8 mouse cellular contexts compared by ENCODE assay signal in the genomic region with DNA sequence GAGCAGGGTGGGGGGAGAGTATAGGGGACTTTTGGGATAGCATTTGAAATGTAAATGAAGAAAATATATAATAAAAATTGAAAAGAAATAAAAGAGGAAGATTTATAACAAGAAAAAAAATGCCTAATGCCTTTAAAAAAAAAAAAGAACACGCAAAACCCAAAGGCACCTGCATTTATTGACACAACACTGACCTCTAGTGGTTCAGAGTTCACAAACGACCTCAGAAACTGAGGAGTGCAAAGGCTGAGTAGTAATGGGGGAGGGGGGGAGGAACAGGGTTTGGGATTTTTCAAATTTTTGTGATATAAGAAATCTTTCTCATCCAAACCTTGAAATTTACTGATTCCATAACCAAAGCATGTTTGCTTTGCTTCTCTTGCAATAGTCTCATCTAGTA.
DNase-seq lines count a peak whose midpoint lies in the region; ATAC-seq and TF ChIP-seq lines count a peak whose summit lies in the region.

No protein-coding gene starts in this region.

- no peaks in the 10 kb centered on the region for H3K9me3 ChIP-seq in liver, embryonic 11.5 days (ENCODE audit: control insufficient read depth, low read length)
- H3K9me3 ChIP-seq in forebrain, embryonic 11.5 days (ENCODE audit: control insufficient read depth, low read length) = no peaks in the 10 kb centered on the region

- no peaks in the 10 kb centered on the region for H3K36me3 ChIP-seq in liver, adult 2 months (ENCODE audit: control insufficient read depth, insufficient read depth, low read length)
- H3K36me3 ChIP-seq in liver, embryonic 11.5 days (ENCODE audit: control insufficient read depth, insufficient read depth, low read length) = no peaks in the 10 kb centered on the region
- H3K36me3 ChIP-seq in forebrain, embryonic 11.5 days (ENCODE audit: control insufficient read depth, insufficient read depth, low read length) = no peaks in the 10 kb centered on the region

- TF ChIP-seq POLR2A in liver, adult 2 months (IDR thresholded peaks at IDR 0.05; ENCODE audit: extremely low read depth, insufficient read depth, low read length) = no peak

- peak; percentile 16 for TF ChIP-seq CTCF in liver, adult 2 months (IDR thresholded peaks at IDR 0.05; ENCODE audit: low read depth, low read length)

- H3K4me1 ChIP-seq in liver, adult 2 months (ENCODE audit: control insufficient read depth, insufficient read depth, low read length) = no peaks in the 10 kb centered on the region
- H3K4me1 ChIP-seq in liver, embryonic 11.5 days (replicated peaks; ENCODE audit: control insufficient read depth, insufficient read depth, low read length) = no peaks in the 10 kb centered on the region
- H3K4me1 ChIP-seq in forebrain, embryonic 11.5 days (replicated peaks; ENCODE audit: control insufficient read depth, insufficient read depth, low read length) = no peaks in the 10 kb centered on the region

- no peaks in the 10 kb centered on the region for H3K79me2 ChIP-seq in liver, adult 2 months (ENCODE audit: control insufficient read depth, insufficient read depth, low read length)

- no peak overlapping the region for H3K4me3 ChIP-seq in liver, adult 2 months (ENCODE audit: insufficient read depth, low read depth, low read length)
- H3K4me3 ChIP-seq in liver, embryonic 11.5 days (ENCODE audit: low read depth, low read length) = no peak overlapping the region
- no peak overlapping the region for H3K4me3 ChIP-seq in forebrain, embryonic 11.5 days (ENCODE audit: low read depth, low read length)

- H3K4me2 ChIP-seq in liver, embryonic 11.5 days = no peak overlapping the region
- H3K4me2 ChIP-seq in forebrain, embryonic 11.5 days (ENCODE audit: low read depth, low read length, severe bottlenecking) = no peak overlapping the region

- H3K27ac ChIP-seq in liver, adult 2 months (replicated peaks; ENCODE audit: insufficient read depth, low read depth, low read length) = no peak overlapping the region
- no peak overlapping the region for H3K27ac ChIP-seq in liver, embryonic 11.5 days (ENCODE audit: low read depth, low read length)
- H3K27ac ChIP-seq in forebrain, embryonic 11.5 days (ENCODE audit: low read depth, low read length) = no peak overlapping the region

- no peak for ATAC-seq in liver, embryonic 11.5 days (replicated peaks; ENCODE audit: low FRiP score)
- ATAC-seq in forebrain, embryonic 11.5 days (replicated peaks; ENCODE audit: low FRiP score) = no peak

- DNase-seq in gastrocnemius, adult 18-20 months (ENCODE audit: low spot score) = peak; percentile 31
- no peak for DNase-seq in gastrocnemius, postnatal 25 days
- peak; percentile 47 for DNase-seq in liver, adult 2 months (ENCODE audit: extremely low read depth, low read depth, low spot score)
- DNase-seq in liver, embryonic 11.5 days (ENCODE audit: low spot score) = no peak
- peak; percentile 54 for DNase-seq in adrenal gland, postnatal 14 days
- peak; percentile 54 for DNase-seq in kidney, postnatal 14 days
- DNase-seq in right cerebral cortex, postnatal 25 days = no peak
- no peak for DNase-seq in forebrain, embryonic 11.5 days (ENCODE audit: low spot score)

- H3K27me3 ChIP-seq in liver, adult 2 months (ENCODE audit: control insufficient read depth, insufficient read depth, low read length) = no peaks in the 10 kb centered on the region
- no peaks in the 10 kb centered on the region for H3K27me3 ChIP-seq in liver, embryonic 11.5 days (replicated peaks; ENCODE audit: control insufficient read depth, insufficient read depth, low read length)
- H3K27me3 ChIP-seq in forebrain, embryonic 11.5 days (ENCODE audit: control insufficient read depth, insufficient read depth, low read length) = no peaks in the 10 kb centered on the region

- 0% methylated on average over 2 of the region's 2 CpGs for WGBS in liver, adult 2 months
- 9% methylated on average over 2 of the region's 2 CpGs for WGBS in liver, embryonic 11.5 days
- 16% methylated on average over 2 of the region's 2 CpGs for WGBS in forebrain, embryonic 11.5 days

- H3K9ac ChIP-seq in liver, adult 2 months (ENCODE audit: low read depth, low read length) = no peak overlapping the region
- H3K9ac ChIP-seq in liver, embryonic 11.5 days (ENCODE audit: low read depth, low read length) = no peak overlapping the region
- no peak overlapping the region for H3K9ac ChIP-seq in forebrain, embryonic 11.5 days (ENCODE audit: low read length)

Comparison
In these comparisons a context has a peak if more than half of its experiments do, and no peak if none do; other contexts are left out.
1. DNase-seq: peak in gastrocnemius, adult 18-20 months (single experiment), liver, adult 2 months (single experiment), adrenal gland, postnatal 14 days (single experiment) and kidney, postnatal 14 days (single experiment); none in gastrocnemius, postnatal 25 days (single experiment), liver, embryonic 11.5 days (single experiment), right cerebral cortex, postnatal 25 days (single experiment) and forebrain, embryonic 11.5 days (single experiment).